Mouse (Mus musculus): ENCODE measurements around the gene Golga7b.

Gene Golga7b

DNA sequence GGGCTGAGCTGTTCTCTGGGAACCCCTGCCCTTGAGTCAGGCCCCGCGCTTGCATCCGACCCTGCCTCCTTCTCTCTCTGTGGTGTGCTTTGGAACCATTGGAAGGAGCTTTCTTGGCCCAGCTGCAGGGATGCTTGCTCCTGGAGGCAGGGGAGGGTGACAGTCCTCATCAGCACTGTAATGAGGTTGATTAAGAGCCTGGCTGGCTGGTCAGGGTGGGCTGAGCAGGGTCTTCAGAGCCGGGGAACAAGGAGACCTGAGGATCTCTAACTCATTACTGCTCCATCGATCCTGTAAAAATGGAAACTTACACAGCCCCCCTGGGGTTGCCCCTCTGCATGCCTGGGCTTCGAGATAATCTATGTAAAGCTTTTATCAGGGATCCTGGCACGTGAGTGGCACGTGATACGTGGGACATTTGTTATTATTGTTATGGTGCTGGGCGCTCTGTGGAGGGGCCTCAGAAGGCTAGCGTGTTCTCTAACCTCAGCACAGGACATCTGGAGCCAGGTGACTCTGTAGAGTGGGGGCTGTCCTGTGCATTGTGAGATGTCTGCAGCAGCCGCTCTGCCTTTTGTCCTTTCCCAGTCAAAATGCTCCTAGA is 55.9 kb downstream of the Golga7b start:
- DNase-seq (ENCODE audit: low spot score in 2 of 2) = no peak

- DNase-seq (ENCODE audit: low spot score in 2 of 2) = no peak
Measured at GRCm38 (mm10) chr19:42304506-42304905, 57.1 kb downstream of the Golga7b start.

DNA sequence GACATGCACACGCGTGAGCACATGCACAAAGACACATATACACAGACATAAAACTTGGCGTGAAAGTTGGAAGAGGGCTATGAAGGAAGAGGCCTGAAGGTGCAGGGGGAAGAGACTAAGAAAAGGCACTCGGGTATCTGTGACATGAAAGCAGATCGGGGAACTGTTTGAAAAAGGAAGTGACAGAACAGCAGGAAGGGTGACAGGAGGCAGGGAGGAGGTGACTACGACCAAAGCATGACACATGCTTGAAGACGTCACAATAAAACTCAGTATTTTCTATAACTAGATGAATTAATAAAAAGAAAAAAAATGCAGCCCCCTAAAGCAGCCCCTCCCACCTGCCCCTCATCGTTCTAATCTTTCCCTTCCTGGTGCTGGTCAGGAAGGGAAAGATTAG is 58.4 kb downstream of the Golga7b start:
- no peak for DNase-seq (ENCODE audit: low spot score in 2 of 2)

DNA sequence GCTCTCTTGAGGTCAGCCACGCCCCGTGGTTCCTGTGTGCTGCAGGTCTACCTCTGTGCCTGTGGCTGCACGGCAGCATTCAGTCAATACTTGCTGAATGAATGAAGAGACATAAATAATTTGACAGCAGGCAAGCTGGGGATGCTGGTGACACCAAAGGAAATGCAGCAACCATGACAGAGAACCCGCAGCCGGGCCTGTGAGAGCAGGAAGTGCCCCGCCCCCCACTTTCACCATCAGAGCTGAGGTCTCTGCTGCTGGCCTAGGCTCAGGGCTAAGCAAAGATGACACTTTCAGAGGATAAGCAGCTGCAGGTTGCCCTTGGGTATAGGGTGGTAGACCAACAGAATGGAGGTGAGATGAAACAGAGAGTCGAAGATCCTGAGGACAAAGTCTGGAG is 58.8 kb downstream of the Golga7b start:
- DNase-seq (ENCODE audit: low spot score in 2 of 2) = peak; percentile 46 to 60

- no peak for DNase-seq (ENCODE audit: low spot score in 2 of 2)
Measured at GRCm38 (mm10) chr19:42307019-42307418, 59.6 kb downstream of the Golga7b start.

- DNase-seq (ENCODE audit: low spot score in 2 of 2) = no peak
Measured at GRCm38 (mm10) chr19:42308931-42309330, 61.6 kb downstream of the Golga7b start.

DNA sequence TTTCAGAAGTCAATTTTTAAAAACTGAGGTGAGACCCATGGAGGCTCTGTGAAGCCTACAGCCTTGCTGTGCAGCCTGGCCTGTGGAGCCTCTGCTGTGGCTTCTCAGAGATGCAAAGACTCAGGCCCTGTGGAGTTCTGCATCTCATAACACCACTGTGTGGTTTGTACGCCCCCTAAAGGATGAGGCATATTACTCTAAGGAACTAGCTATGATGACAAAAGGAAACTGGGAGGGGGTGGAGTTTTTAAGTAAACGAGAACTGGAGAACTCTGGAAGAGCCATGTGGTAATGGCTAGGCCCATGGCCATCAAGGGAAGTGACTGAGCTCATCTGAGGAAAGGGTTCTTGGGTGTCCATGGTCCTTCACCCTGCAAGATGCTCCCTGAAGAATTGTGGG is 64.0 kb downstream of the Golga7b start:
- DNase-seq (ENCODE audit: low spot score in 2 of 2) = no peak

GRCm38 (mm10) chr19:42312191-42312590 is 64.8 kb downstream of the Golga7b start:
- DNase-seq (ENCODE audit: low spot score in 2 of 2) = no peak

DNA sequence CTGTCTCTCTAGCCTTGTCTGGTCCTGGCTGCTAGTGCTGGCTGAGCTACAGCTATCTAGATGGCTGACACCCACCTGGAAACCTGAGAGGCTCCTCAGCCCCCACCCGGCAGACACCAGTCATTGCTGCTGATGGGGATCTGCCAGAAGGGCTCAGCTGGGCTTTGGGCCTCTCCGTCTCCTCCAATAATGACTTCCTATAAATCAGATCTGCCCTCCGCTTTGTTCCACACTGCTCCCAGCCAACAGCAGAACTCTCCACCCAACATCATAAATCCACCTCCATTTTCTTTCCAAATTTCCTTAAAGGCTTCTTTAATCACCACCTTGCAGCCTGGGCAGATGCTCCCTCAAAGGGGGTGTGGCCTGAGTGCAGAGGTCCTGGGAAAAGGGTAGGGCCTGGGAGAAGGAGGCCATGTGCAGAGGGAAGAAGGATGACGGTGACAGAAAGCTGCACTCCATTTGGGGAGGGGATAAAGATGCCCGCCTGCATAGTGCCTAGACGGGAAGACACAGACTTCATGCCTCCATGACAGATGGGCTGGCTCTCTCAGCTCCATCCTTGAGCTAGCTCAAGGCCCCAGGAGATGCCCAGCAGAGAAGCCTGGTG is 67.8 kb downstream of the Golga7b start:
- no peak for DNase-seq (ENCODE audit: low spot score in 2 of 2)

GRCm38 (mm10) chr19:42315914-42316313 is 68.5 kb downstream of the Golga7b start:
- peak; percentile 25 to 39 for DNase-seq (ENCODE audit: low spot score in 2 of 2)

- DNase-seq (ENCODE audit: low spot score in 2 of 2) = no peak
Measured at GRCm38 (mm10) chr19:42316525-42316924, 69.2 kb downstream of the Golga7b start.

GRCm38 (mm10) chr19:42316998-42317397 is 69.6 kb downstream of the Golga7b start:
- no peak for DNase-seq (ENCODE audit: low spot score in 2 of 2)

DNA sequence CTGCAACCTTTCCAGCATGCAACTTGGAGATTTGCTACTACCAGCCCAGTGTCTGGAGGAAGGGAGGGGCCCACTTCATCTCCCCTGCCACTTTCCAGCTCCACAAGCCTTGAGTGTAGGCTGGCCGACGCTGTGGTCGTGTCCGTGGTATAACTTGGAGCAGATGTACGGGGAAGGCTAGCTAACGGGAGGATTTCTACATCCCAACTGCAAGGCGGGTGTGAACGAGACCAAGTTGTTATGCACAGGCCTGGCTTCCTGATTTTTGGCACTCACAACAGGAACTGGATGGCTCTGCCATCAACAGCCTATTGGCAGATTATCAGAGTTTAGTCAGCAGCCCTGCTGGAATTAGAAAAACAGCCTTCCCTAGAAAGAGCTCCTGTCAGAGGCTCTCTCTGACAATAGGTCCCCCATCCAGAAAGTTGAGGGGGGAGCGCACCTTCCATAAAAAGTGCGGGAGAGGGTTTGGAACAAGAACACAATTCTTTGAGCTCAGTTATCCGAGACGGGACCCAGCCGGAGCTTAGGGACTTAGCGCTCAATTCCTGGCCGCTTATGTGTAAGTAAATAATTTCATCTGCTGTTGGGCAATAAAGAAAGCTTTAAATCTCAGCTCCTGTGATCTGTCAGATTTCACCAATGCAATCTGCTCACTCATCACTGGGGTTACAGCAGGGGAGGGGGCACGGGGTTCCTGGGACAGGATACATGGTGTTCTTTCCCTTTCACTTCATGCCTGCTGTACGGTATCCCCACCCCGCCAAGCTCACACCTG is 70.5 kb downstream of the Golga7b start:
- no peak for DNase-seq (ENCODE audit: low spot score in 2 of 2)

All from natural killer cell, adult 2 months (primary cell).